Mouse (Mus musculus) lung, postnatal 0 days (tissue): Measurements from ENCODE around the gene Hist1h2af. TPM values are rescaled to one million over a fixed set of nuclear protein-coding genes. Genes with fewer than 3 reads are reported as not detected.

Experiments
- ATAC-seq: fragments of 200-750 bp; cut with Nextera tagmentation; 2 replicates; pipeline ENCODE4 v1.8.0; 2017; ENCODE audit warnings: moderate library complexity
- DNase-seq: peaks from one replicate; pipeline ENCODE4 v3.0.0-alpha.2; 2016; ENCODE audit warnings: low spot score
- H3K27ac ChIP-seq: fragments of 300-500 bp; sonication (generic); 2 replicates; pipeline ENCODE4 v1.5.1; 2014; ENCODE audit warnings: antibody characterized with exemption, mild to moderate bottlenecking, low read length, mixed read lengths
- H3K27me3 ChIP-seq: fragments of 300-500 bp; sonication (generic); replicated peaks from 2 replicates; pipeline ENCODE4 v1.6.1; 2014; ENCODE audit warnings: low read length, mixed read lengths; ENCODE audit not compliant: insufficient read depth
- H3K36me3 ChIP-seq: fragments of 300-500 bp; sonication (generic); 2 replicates; pipeline ENCODE4 v1.6.1; 2014; ENCODE audit warnings: low read length, mixed read lengths; ENCODE audit not compliant: insufficient read depth
- H3K4me1 ChIP-seq: fragments of 300-500 bp; sonication (generic); 2 replicates; pipeline ENCODE4 v1.6.1; 2014; ENCODE audit warnings: antibody characterized with exemption, low read depth, low read length, mixed read lengths; ENCODE audit not compliant: insufficient read depth
- H3K4me2 ChIP-seq: fragments of 300-500 bp; sonication (generic); replicated peaks from 2 replicates; pipeline ENCODE4 v1.6.1; 2014; ENCODE audit warnings: low read depth, mild to moderate bottlenecking, low read length, moderate library complexity, mixed read lengths
- H3K4me3 ChIP-seq: fragments of 300-500 bp; sonication (generic); 2 replicates; pipeline ENCODE4 v1.5.1; 2014; ENCODE audit warnings: low read depth, low read length
- H3K9ac ChIP-seq: fragments of 300-500 bp; sonication (generic); replicated peaks from 2 replicates; pipeline ENCODE4 v1.6.1; 2014; ENCODE audit warnings: low read depth, mild to moderate bottlenecking
- H3K9me3 ChIP-seq: fragments of 300-500 bp; sonication (generic); 2 replicates; pipeline ENCODE4 v1.6.1; 2016; ENCODE audit warnings: low read length, mixed read lengths
- CTCF ChIP-seq: IDR thresholded peaks from 2 replicates; pipeline ENCODE4 v1.5.1; 2016; ENCODE audit warnings: antibody characterized with exemption, mild to moderate bottlenecking
- EP300 ChIP-seq: IDR thresholded peaks from 2 replicates; pipeline ENCODE4 v1.6.1; 2016; ENCODE audit warnings: antibody characterized with exemption, mild to moderate bottlenecking, control low read depth
- WGBS: fragments of 180-500 bp; shearing (Covaris S2); extraction: QIAGEN DNeasy Blood & Tissue Kit; methylation state at CpG from one replicate; pipeline ENCODE4 v1.1.7; 2014; 5-methylcytosine and 5-hydroxymethylcytosine counted together
- polyA plus RNA-seq: library from polyadenylated mRNA; unstranded; fragments of >200 nt; fragmentation: Nextera tagmentation; extraction: Ambion mirVana; gene quantifications from 2 replicates; pipeline ENCODE4 v1.2.1, GENCODE M21; 2015

The Hist1h2af gene
- polyA plus RNA-seq, 1 experiment from 2014 or later = 1.3 TPM

DNA sequence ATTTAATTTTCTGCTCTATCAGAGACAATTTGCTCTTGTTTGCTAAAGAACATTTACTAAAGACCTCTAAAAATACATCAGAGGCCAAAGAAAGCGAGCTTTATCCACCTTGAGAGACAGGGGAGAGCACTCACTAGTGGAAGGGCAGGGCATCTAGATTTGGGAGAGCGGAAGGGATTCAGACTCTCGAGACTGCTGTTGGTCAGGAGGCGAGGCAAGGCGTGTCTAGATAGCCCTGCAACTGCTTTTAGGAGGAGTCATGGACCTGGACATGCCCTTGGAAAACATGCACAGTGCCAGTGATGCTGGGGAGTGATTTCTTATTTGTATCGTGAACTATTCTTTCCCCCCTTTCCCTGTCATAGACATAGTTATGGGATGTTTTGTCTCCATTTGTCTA is 38.2 kb upstream of the Hist1h2af start:
- ATAC-seq = no peak
- H3K9me3 ChIP-seq = no peaks in the 10 kb centered on the region
- TF ChIP-seq EP300 (no peak), CTCF (no peak)
- no peak overlapping the region for H3K4me3 ChIP-seq
- peaks cover 9% of the 10 kb centered on the region; the same call in 1 of the 2 replicates for H3K4me1 ChIP-seq
- H3K36me3 ChIP-seq = no peaks in the 10 kb centered on the region
- DNase-seq = no peak
- WGBS = 84% methylated on average over 6 of the region's 6 CpGs
- H3K4me2 ChIP-seq = no peak overlapping the region
- H3K27ac ChIP-seq = no peak overlapping the region
- no peaks in the 10 kb centered on the region for H3K27me3 ChIP-seq
- H3K9ac ChIP-seq = no peak overlapping the region

DNA sequence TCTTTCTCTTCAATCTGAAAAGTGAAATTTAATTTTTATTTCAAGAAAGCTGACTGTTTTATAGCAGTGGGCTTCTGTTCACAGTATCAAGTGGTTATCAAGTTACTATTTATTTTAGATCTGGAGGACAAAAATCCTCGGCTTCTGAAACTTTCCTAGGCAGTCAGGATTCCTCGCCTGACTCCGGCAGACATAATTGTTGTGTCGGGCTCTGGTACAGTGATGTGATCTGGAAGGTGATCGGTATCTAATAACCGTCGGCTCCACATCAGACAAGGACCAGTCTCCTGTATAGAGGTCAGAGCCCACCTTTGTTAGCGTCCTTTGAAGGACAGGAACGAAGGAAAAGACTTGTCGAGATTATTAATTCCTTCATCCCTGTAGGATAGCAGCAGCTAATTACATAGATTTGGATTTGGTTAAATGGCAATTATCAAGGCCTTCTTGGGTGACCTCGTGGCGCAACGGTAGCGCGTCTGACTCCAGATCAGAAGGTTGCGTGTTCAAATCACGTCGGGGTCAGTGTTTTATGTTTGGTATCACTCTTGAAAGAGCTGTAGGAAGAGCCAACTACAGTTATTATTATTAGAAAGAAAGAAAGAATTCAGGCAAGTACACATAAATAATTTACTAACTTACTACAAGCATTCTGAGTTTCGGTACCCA is 35.9 kb upstream of the Hist1h2af start:
- TF ChIP-seq EP300 (no peak), CTCF (no peak)
- H3K4me2 ChIP-seq = peak overlapping the region; percentile 36
- no peaks in the 10 kb centered on the region for H3K9me3 ChIP-seq
- DNase-seq = no peak
- H3K4me1 ChIP-seq = peaks cover 9% of the 10 kb centered on the region; the same call in 1 of the 2 replicates
- no peaks in the 10 kb centered on the region for H3K36me3 ChIP-seq
- H3K4me3 ChIP-seq = peak overlapping the region; percentile 11; the same call in 1 of the 2 replicates
- H3K27ac ChIP-seq = no peak overlapping the region
- ATAC-seq = no peak
- 14% methylated on average over 19 of the region's 19 CpGs for WGBS
- H3K27me3 ChIP-seq = no peaks in the 10 kb centered on the region
- H3K9ac ChIP-seq = no peak overlapping the region

DNA sequence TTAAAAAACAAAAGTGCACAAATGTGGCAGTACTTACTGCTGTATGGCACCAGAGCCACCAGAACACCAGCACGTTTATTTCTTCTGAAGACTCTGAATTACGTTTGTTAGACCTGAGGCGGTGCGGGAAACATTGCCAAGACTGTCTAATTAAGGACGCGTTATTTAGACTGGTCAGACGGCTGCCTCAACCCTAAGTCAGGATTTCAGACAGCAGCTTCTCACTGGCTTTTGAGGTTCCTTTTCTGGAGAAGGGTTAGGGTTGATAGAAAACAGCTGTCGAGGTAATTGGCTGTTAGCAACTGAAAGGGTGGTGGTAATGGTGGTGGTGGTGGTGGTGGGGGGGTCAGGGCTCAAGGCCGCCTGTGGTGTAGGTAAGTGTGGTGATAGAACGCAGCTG is 35.1 kb upstream of the Hist1h2af start:
- DNase-seq = peak; percentile 43
- H3K4me2 ChIP-seq = peak overlapping the region; percentile 36
- no peak overlapping the region for H3K27ac ChIP-seq
- ATAC-seq = peak; percentile 16; the same call in 1 of the 2 replicates
- H3K4me3 ChIP-seq = peak overlapping the region; percentile 11; the same call in 1 of the 2 replicates
- WGBS = 12% methylated on average over 10 of the region's 10 CpGs
- H3K27me3 ChIP-seq = no peaks in the 10 kb centered on the region
- peaks cover 9% of the 10 kb centered on the region; the same call in 1 of the 2 replicates for H3K4me1 ChIP-seq
- H3K9ac ChIP-seq = no peak overlapping the region
- no peaks in the 10 kb centered on the region for H3K9me3 ChIP-seq
- TF ChIP-seq EP300 (no peak), CTCF (no peak)
- no peaks in the 10 kb centered on the region for H3K36me3 ChIP-seq

DNA sequence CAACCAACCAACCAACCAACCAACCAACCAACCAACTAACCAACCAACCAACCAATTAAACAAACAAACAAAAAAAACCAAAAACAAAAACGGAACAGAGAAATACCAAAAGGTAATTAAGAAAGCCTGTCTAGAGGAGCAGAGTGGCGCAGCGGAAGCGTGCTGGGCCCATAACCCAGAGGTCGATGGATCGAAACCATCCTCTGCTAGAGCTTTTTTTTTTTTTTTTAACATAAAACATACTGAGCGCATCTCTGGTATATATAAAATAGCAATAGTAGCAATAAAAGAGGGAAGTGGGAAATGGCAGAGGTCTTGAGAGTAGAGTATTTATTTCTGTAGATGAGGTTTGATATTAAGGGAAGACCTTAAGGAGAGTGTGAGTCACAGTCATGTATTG is 33.8 kb upstream of the Hist1h2af start:
- ATAC-seq = no peak
- Histone ChIP-seq H3K27me3 (no peaks in the 10 kb centered on the region), H3K4me3 (no peak overlapping the region), H3K4me2 (no peak overlapping the region), H3K9me3 (no peaks in the 10 kb centered on the region), H3K9ac (no peak overlapping the region), H3K27ac (no peak overlapping the region), H3K36me3 (no peaks in the 10 kb centered on the region), H3K4me1 (peaks cover 9% of the 10 kb centered on the region; the same call in 1 of the 2 replicates)
- WGBS = 38% methylated on average over 7 of the region's 7 CpGs
- TF ChIP-seq CTCF (no peak), EP300 (no peak)
- no peak for DNase-seq

DNA sequence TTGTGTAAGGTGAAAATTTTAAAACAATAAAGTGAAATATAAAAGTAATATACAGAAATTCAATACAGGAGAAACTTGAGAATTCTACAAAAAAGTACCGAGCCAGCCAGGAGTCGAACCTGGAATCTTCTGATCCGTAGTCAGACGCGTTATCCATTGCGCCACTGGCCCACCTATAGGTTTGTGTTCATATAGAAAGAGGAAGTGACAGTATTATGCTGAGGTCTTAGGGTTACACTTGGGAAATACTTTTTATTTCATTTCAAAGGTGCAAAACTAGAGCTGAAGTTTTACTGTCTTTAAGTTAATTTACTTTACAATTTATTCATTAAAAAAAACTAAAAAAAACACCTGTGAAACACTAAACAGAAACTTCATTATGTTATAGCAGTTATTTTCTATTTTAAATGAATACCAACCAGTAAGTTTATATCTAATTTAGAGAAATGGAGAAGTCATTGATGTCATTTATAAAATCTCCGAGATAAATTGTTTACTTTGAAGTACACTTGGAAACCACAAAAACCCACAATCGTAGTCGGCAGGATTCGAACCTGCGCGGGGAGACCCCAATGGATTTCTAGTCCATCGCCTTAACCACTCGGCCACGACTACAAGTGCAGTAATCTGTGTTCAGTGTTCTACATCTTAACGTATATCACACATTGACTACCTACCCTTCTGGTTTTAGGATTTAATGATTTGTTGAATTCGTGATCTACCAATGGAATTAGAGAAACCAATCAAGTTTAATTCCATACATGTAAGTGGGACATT is 33.1 kb upstream of the Hist1h2af start:
- no peak overlapping the region for H3K27ac ChIP-seq
- no peaks in the 10 kb centered on the region for H3K9me3 ChIP-seq
- H3K36me3 ChIP-seq = no peaks in the 10 kb centered on the region
- H3K4me1 ChIP-seq = peaks cover 9% of the 10 kb centered on the region; the same call in 1 of the 2 replicates
- no peak overlapping the region for H3K9ac ChIP-seq
- no peaks in the 10 kb centered on the region for H3K27me3 ChIP-seq
- no peak for TF ChIP-seq CTCF
- no peak for TF ChIP-seq EP300
- 9% methylated on average over 17 of the region's 17 CpGs for WGBS
- DNase-seq (peak; percentile 32), ATAC-seq (no peak)
- no peak overlapping the region for H3K4me3 ChIP-seq
- no peak overlapping the region for H3K4me2 ChIP-seq

DNA sequence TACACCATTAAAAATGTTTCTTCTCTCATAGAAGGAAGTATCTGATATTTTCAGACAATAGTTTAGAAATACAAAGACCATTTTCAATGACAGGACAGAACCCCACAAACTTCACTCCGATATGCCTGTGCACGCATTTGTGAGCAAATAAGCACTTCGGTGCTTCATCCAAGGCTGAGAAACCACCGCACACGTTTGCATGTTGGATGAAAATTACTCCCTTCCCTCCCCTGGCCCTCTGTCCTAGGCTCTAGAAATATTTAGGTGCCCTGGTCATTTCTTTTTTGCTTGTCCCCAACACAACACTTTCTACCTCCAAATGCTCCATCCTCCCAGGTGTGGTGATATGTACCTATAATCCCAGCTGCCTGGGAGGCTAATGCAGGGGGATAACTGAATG is 32.2 kb upstream of the Hist1h2af start:
- no peak for DNase-seq
- H3K4me2 ChIP-seq = no peak overlapping the region
- no peaks in the 10 kb centered on the region for H3K36me3 ChIP-seq
- no peak overlapping the region for H3K4me3 ChIP-seq
- ATAC-seq = no peak
- no peak overlapping the region for H3K27ac ChIP-seq
- WGBS = 27% methylated on average over 5 of the region's 5 CpGs
- no peaks in the 10 kb centered on the region for H3K27me3 ChIP-seq
- peaks cover 9% of the 10 kb centered on the region; the same call in 1 of the 2 replicates for H3K4me1 ChIP-seq
- no peak overlapping the region for H3K9ac ChIP-seq
- TF ChIP-seq CTCF = no peak
- TF ChIP-seq EP300 = no peak
- H3K9me3 ChIP-seq = no peaks in the 10 kb centered on the region
